Mouse (Mus musculus): ENCODE measurements around the gene Eaf2.

GRCm38 (mm10) chr16:36851202-36851601 lies 23.6 kb downstream of the Eaf2 start:
- TF ChIP-seq CTCF (IDR thresholded peaks at IDR 0.05; ENCODE audit: low read depth, low read length) = no peak
- no peak for TF ChIP-seq POLR2A (IDR thresholded peaks at IDR 0.05; ENCODE audit: extremely low read depth, insufficient read depth, low read length)
